Mouse (Mus musculus) frontal cortex, adult (tissue): ENCODE data around the gene Pfkm.

Source experiments
- ATAC-seq: cut with Nextera tagmentation; 2 replicates; pipeline ENCODE4 v1.9.2; 2017; ENCODE audit warnings: mild to moderate bottlenecking, moderate library complexity, mixed read lengths; ENCODE audit not compliant: low TSS enrichment

Pfkm gene

DNA sequence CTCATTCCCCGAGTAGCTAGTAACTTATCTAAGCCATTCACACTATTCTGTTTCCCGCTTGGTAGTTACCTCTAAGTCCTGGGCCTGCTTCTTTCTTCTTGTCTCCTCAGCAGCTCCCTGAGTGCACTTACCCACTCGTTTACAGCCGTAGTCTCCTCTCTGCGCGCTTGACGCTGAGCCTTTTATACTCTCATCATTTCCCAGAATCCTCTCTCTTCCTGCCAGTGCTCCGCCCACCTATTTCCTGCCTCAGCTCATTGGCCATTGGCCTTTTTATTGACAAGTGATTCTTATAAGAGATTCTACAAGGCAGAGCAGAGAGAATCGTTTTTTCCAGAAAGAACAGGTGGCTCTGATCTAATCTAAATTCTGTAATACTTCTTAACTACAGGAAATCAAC, 6.1 kb downstream of the Pfkm start:
- ATAC-seq: no peak

DNA sequence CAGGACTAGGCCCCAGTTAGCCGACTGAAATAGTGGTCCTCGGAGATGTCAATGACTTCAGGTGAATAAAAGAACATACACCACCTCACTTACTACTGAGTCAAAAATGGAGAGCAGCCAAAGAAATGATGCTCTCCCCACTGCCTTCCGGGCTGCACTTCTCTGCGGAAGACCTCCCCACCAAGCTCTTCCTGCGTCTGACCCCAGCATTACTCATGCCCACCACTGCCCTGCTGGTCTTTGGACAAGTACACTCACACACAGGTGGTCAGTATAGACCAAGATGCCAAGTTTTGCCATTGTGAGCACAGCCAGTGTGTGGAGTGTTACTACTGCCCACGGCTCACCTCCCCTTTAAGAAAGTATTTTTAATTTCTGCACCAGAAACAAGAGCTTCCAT, 10.0 kb downstream of the Pfkm start:
- peak; percentile 20; the same call in 1 of the 2 replicates for ATAC-seq

DNA sequence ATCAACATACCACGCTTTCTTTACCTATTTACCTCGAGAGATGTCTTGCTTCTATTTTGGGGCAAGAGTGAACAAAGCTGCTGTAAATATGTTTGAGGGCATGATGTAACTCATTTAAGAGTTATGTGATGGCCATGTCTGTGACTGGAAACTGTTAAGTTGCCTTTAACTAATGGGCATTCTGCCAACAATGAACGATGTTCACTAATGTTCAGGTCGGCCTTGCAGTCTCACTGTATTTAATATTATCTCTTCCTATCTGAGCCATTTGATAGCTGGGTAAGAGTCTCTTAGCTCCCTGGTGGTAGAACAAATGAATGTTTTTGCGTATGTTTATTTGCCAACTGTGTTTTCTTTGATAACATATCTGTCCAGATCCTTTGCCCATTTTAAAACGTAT, 14.1 kb downstream of the Pfkm start:
- ATAC-seq: no peak

- no peak for ATAC-seq
Observed at GRCm38 (mm10) chr15:98107230-98107629, 14.8 kb downstream of the Pfkm start.

DNA sequence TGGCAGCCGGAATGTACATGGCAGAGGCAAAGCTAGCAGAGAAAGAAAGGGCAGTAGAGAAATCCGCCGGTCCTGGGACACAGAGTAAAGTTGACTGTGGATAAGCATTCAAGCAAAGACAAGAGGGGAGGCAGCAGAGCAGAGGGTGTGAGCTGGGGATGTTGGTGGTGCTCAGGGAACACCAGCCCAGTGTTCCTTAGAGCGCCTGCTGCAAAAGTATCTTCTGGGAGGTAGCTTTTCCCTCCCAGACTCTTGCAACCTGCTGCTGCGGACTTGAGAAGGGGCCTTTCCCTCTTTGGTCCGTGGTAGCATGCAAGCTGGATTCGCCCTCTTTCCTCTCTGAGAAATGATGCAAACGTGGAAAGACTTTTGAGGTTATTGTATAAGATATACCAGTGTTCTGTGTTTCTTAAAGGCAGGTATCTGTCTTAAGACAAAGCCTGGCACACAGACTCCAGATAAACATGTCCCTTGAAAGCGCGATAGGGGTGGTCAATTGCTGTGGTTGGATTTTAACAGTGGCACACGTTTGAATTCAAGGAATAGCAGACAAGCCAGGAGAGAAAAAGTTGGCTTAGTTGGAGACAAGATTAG, 15.4 kb downstream of the Pfkm start:
- ATAC-seq: no peak

DNA sequence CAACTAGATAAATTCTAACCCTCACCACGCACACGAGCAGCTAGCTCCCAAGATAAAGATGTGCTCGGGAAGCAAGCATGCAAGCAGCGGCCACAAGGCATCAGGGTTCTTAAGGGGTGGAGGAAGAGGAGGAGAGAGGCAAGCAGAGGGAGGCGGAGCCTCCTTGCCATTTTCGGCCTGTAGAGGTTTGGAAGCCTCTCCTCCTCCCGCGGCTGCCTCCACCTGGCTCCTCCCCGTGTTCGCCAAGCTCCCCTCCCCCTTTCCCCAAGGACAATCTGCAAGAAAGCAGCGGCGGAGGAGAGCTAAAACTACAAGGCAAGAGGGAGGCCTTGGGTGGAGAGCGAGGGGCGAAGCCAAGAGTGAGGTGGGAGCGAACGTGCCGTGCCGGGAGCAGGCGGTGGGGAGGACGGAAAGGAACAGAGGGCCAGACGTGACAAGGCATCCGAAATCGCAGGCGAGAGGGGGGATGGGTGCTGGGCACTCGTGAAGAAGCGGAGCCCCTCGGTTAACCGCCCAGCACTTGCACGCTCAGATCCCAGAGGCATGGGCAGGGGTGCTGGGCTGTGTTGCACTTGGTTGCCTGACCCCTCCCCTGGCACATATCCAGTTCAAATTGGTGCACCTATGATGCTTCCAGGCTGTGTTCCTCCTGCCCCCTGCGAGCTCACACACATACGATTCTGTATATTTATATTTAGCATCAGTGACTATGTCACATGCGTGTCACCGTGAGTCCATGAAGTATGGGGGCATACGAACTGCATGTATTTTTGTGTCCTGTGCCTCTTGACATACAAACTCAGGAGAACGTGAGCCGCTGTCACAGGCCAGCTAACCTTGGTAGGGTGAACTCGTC, 16.1 kb downstream of the Pfkm start:
- peak; percentile 96 for ATAC-seq

- no peak for ATAC-seq
Observed at GRCm38 (mm10) chr15:98111791-98112190, 19.4 kb downstream of the Pfkm start.

DNA sequence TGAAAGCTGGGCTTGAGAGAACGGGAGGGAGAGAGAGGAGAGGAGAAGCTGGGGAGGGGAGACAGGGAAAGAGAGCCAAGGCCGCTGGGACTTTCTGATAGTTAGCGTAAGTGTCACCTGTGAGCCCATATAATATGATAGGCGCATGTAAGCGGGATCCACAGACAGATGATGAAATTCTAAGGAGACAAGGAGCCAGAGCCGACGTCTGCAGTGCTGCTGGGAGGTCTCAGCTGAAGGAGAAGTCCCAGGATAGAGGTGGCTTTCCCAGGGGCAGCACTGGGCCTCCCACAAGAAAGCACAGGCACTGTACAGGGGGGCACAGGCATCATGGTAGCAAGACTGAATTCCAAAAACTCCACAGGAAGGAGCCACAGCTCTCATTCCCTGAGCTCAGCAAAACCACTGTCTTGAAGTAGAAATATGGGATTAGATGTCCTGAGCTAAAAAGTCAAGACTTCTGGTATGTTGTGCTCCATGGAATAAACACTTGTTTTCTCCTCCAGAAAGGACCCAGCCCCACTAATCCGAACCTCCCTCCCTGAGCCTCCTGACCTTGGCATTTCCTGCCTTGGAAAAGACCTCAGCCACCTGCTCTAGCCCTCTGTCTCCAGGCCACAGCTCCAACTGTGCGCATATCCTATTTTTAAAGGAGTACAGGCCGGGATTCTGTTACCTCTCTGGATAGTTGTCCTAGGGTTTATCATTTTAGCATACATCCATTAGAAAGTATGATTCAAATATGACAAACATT, 21.9 kb downstream of the Pfkm start:
- no peak for ATAC-seq

GRCm38 (mm10) chr15:98114852-98115778, 22.7 kb downstream of the Pfkm start:
- ATAC-seq: no peak

- ATAC-seq: no peak
Observed at GRCm38 (mm10) chr15:98115779-98116163, 23.4 kb downstream of the Pfkm start.

DNA sequence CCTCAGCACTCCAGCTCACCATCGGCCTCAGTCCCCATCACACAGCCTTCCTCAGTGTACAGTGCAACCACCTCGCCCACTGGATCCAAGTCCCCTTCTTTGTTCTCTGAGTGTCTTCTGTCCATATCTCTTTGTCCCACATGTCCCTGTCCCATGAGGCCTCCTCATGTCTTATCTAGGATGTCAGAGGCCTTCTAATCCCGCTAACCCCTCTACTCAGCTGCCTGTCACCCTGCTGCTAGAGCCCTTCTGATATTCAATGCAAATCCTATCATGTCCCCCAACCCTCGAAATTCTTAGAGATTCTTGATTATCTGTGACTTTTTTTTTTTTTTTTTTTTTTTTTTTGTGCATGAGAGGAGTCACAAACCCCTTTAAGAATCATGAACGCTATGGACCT, 23.9 kb downstream of the Pfkm start:
- ATAC-seq: no peak

GRCm38 (mm10) chr15:98119363-98119762, 27.0 kb downstream of the Pfkm start:
- ATAC-seq: no peak

DNA sequence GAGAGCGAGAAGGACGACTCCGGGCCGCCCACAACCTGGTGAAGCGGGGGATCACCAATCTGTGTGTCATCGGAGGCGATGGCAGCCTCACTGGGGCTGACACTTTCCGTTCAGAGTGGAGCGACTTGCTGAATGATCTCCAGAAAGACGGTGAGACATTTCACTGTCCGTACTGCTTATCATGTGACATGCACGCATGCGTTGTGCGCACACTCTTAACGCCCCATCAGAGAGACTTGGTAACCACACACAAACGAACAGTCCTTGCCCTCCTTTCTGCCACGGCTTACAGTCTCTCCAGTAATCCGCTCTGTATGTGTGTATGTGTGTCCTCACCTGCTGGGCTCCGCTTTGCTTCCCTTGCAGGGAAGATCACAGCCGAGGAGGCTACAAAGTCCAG, 28.4 kb downstream of the Pfkm start:
- no peak for ATAC-seq

- no peak for ATAC-seq
Observed at GRCm38 (mm10) chr15:98131001-98131400, 38.6 kb downstream of the Pfkm start.

DNA sequence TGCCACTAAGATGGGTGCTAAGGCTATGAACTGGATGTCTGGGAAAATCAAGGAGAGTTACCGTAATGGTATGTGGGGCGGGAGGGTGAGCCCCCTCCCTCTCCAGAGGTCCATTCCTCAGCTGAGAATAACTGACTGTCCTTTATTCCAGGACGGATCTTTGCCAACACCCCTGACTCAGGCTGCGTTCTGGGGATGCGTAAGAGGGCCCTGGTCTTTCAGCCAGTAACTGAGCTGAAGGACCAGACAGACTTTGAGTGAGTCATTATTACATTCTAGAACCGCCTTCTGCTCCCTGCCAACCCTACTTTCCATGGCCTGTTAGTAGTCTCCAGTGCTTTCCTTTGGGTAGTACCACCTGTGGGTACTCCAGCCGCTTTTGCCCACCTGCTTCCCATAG, 39.1 kb downstream of the Pfkm start:
- no peak for ATAC-seq

DNA sequence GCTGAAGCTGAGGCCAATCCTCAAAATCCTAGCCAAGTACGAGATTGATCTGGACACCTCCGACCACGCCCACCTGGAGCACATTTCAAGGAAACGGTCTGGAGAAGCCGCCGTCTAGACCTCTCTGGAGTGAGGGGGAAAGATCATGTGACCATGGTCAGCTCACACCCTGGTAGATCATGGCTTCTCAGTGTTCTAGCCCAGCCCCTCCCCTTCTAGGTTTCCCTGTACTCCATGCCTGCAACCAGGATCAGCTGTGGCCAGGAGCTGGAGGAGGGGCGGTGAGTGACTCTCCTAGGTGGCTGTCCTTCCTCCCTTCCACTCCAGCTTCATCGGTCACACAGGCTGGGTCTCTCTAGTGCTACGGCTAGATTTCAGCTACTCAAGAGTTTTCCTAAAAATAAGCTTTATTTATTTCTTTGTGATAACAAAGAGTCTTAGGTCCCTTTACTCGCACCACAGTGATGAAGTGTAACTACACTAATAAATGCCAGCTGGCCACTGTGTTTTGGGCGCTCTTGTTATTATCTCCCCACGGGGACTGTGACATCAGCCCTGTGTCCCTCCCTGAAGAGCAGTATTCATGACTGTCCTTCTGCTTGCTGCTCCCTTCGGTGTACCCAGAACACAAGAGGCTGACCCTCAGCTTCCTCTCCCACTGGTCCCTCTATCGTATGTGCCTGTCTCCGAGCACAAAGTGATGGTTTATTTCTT, 39.7 kb downstream of the Pfkm start:
- ATAC-seq: no peak

DNA sequence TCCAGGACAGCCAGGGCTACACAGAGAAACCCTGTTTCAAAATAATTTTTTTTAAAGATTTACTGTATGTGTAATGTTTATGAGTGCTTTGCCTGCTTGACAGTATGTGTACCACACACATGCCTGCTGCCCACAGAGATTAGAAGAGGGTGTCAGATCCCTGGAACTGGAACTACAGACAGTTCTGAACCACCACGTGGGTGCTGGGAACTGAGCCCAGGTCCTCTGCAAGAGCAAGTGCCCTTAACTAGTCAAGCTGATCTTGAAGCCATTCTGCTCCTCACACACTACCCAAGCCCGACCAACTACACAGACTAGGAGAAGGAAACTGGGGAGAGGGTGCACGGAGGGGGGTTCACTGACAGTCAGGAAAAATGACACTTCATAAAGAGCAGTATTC, 41.1 kb downstream of the Pfkm start:
- no peak for ATAC-seq

- ATAC-seq: peak; percentile 24; the same call in 1 of the 2 replicates
Observed at GRCm38 (mm10) chr15:98134034-98134433, 41.6 kb downstream of the Pfkm start.

DNA sequence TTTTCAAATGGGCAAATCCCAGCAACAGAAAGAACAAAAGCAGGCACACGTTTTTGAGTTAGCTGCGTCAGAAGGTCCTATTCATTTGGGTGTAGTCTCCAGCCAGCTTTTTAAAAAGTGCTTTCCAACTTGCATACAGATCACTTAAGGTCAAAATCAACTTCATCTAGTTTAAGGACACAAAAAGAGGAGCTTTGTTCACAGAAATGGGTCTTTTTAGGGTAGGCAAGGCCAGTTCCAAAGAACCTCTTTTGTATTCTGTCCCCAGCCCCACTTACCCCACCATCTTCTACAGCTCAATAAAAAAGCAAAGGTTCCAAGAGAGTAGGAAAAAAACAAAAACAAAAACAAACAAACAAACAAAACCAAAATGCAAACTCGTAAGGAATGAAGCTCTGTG, 42.3 kb downstream of the Pfkm start:
- no peak for ATAC-seq

GRCm38 (mm10) chr15:98135671-98136070, 43.3 kb downstream of the Pfkm start:
- ATAC-seq: no peak

GRCm38 (mm10) chr15:98136871-98137270, 44.5 kb downstream of the Pfkm start:
- ATAC-seq: no peak
